ENCODE assay signal across 19 mouse cellular contexts in the genomic region with DNA sequence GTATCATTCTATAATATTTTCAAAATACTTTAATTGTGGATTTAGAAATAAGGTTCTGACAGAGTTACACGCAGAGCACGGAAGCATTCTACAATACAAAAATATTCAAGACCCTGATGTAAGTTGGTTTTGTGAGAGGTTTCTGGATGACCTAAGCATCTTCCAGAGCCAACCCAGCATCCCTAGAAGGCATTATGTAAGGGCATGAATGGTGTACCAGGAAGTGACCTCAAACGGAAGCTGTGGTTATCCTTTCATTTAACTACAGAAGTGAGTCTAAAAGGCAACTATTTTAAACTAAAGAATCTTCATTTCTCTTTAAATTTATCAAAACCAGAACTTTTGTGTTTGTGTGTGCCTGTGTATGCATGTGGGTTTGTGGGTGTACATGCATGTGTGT.
DNase-seq lines count a peak whose midpoint lies in the region; ATAC-seq and TF ChIP-seq lines count a peak whose summit lies in the region.
"Had no signal": no experiment of that assay in that cellular context is flagged by ENCODE, and none has a peak within 500 bp of the region (broad histone marks: within the 10 kb centered on the region; RNA-seq: fewer than 3 reads in every experiment).

No protein-coding gene starts in this region.

- ATAC-seq in granulocyte monocyte progenitor cell, adult 5-6 weeks (replicated peaks; ENCODE audit: poor library complexity, severe bottlenecking): peak; percentile 64
- ATAC-seq in megakaryocyte progenitor cell, adult 5-6 weeks (replicated peaks; ENCODE audit: poor library complexity): peak; percentile 42; the same call in 1 of the 2 replicates
- ATAC-seq in lung, postnatal 0 days: no peak
- ATAC-seq: forebrain, embryonic 13.5 days; forebrain, embryonic 15.5 days; forebrain, postnatal 0 days had no signal

- DNase-seq in 416B (ENCODE audit: low read depth): peak; percentile 36
- DNase-seq in kidney, postnatal 36 days: no peak
- no peak for DNase-seq in lung, postnatal 0 days (ENCODE audit: low spot score)
- DNase-seq: adrenal gland, adult 2 months; adrenal gland, postnatal 10 days; adrenal gland, postnatal 25 days; cerebellum, adult 11 months; cerebellum, adult 18-20 months; cerebellum, adult 8-10 months; cerebellum, adult 9-11 months; cerebellum, postnatal 14 days; cerebellum, postnatal 36 days; forebrain, postnatal 0 days had no signal

- no peak overlapping the region for H3K27ac ChIP-seq in lung, postnatal 0 days (ENCODE audit: low read length)
- H3K27ac ChIP-seq: embryonic facial prominence, embryonic 10.5 days; embryonic facial prominence, embryonic 12.5 days; forebrain, embryonic 13.5 days; forebrain, embryonic 15.5 days had no signal

- H3K4me3 ChIP-seq in lung, postnatal 0 days (ENCODE audit: low read depth, low read length): no peak overlapping the region
- H3K4me3 ChIP-seq: embryonic facial prominence, embryonic 10.5 days; embryonic facial prominence, embryonic 12.5 days; forebrain, embryonic 13.5 days; forebrain, embryonic 15.5 days had no signal

- no peaks in the 10 kb centered on the region for H3K36me3 ChIP-seq in lung, postnatal 0 days (ENCODE audit: insufficient read depth, low read length)
- H3K36me3 ChIP-seq: embryonic facial prominence, embryonic 10.5 days; embryonic facial prominence, embryonic 12.5 days; forebrain, embryonic 15.5 days had no signal

- no peaks in the 10 kb centered on the region for H3K4me1 ChIP-seq in lung, postnatal 0 days (ENCODE audit: insufficient read depth, low read depth, low read length)
- H3K4me1 ChIP-seq: embryonic facial prominence, embryonic 10.5 days; embryonic facial prominence, embryonic 12.5 days; forebrain, embryonic 13.5 days had no signal

- H3K4me2 ChIP-seq in lung, postnatal 0 days (replicated peaks; ENCODE audit: low read depth, low read length): no peak overlapping the region
- H3K4me2 ChIP-seq: embryonic facial prominence, embryonic 12.5 days; forebrain, embryonic 13.5 days; forebrain, embryonic 15.5 days had no signal

- no peak overlapping the region for H3K9ac ChIP-seq in lung, postnatal 0 days (replicated peaks; ENCODE audit: low read depth)
- H3K9ac ChIP-seq: embryonic facial prominence, embryonic 12.5 days; forebrain, embryonic 13.5 days; forebrain, embryonic 15.5 days; forebrain, postnatal 0 days had no signal

- H3K27me3 ChIP-seq in lung, postnatal 0 days (replicated peaks; ENCODE audit: insufficient read depth, low read length): no peaks in the 10 kb centered on the region
- H3K27me3 ChIP-seq: embryonic facial prominence, embryonic 12.5 days; forebrain, embryonic 13.5 days; forebrain, embryonic 15.5 days had no signal

- no peak for TF ChIP-seq CTCF in lung, postnatal 0 days (IDR thresholded peaks at IDR 0.05)

- no peaks in the 10 kb centered on the region for H3K9me3 ChIP-seq in lung, postnatal 0 days (ENCODE audit: low read length)
- H3K9me3 ChIP-seq: embryonic facial prominence, embryonic 10.5 days; embryonic facial prominence, embryonic 12.5 days; forebrain, embryonic 13.5 days; forebrain, embryonic 15.5 days had no signal

- 90% methylated on average over 3 of the region's 3 CpGs for WGBS in lung, postnatal 0 days

- TF ChIP-seq EP300 in lung, postnatal 0 days (IDR thresholded peaks at IDR 0.05): no peak
